Mouse (Mus musculus): ENCODE measurements around the gene Zbed4. TPM values are rescaled to one million over a fixed set of nuclear protein-coding genes. Genes with fewer than 3 reads are reported as not detected.
"Not testable (repeated sequence)": the region's sequence is repeated elsewhere in the genome, so short reads cannot be mapped to it uniquely, and the experiment has no call there.

The Zbed4 gene
- polyA plus RNA-seq, 1 experiment, result 36.6 TPM

GRCm38 (mm10) chr15:88733041-88733751 is 18.3 kb upstream of the Zbed4 start:
- peaks cover 41% of the 10 kb centered on the region for H3K4me1 ChIP-seq (replicated peaks; ENCODE audit: control insufficient read depth, insufficient read depth, low read length)
- H3K36me3 ChIP-seq (ENCODE audit: control insufficient read depth, insufficient read depth, low read length), result peaks cover 22% of the 10 kb centered on the region
- TF ChIP-seq CTCF (IDR thresholded peaks at IDR 0.05; ENCODE audit: borderline replicate concordance, control insufficient read depth, extremely low read depth, insufficient read depth, low read length, poor library complexity) (no peak), POLR2A (IDR thresholded peaks at IDR 0.05; ENCODE audit: control insufficient read depth, extremely low read depth, insufficient read depth, low read length, poor library complexity) (no peak)
- H3K27me3 ChIP-seq (ENCODE audit: control insufficient read depth, insufficient read depth, low read length), result no peaks in the 10 kb centered on the region
- peak; percentile 83 for DNase-seq
- 1% methylated on average over 84 of the region's 86 CpGs for WGBS
- peak overlapping the region; percentile 99 for H3K4me3 ChIP-seq (ENCODE audit: control insufficient read depth, insufficient read depth, low read length)
- peak overlapping the region; percentile 41; the same call in 1 of the 2 replicates for H3K27ac ChIP-seq (ENCODE audit: control insufficient read depth, insufficient read depth, low read length)

DNA sequence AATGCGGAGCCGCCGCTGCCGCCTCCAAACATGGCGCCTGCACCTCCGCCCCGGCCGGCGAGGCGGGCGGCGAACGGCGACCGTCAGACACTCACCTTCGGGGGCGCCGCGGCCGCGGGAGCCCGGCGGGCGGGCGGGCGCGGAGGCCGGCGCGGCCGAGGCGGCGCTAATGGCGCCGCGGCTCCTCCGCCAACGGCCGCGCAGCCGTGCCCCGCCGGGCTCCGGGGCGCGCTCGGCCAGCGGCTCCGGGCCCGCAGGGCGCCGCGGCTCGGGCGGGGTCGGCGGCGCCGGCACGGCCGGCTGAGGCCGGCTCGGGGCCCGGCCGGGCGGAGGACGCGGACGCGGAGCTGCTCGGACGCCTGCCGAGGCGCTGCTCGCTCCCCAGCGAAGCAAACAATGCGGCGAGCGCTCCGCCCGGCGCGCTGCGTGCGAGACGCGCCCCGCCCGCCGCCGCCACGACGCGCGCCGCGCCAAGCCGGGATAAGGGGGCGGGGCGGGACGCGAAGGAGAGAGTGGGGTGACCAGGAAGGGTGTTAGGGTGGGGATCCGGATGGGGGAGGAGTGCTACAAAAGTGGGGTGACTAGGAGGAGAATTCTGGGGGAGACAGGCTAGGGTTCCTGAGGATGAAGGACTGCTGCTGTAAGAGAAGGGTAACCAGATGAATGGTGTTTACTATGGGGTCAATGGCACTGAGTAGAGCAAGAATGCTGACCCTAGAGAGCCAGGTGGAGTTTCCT is 17.5 kb upstream of the Zbed4 start, which contains the start of gene Brd1:
Gene Brd1, minus strand, starts transcription at position 400 of the 738 bp plus-strand sequence.
- DNase-seq, result peak; percentile 87
- H3K4me3 ChIP-seq (ENCODE audit: control insufficient read depth, insufficient read depth, low read length), result peak within 1 kb of the TSS; percentile 99
- no peaks in the 10 kb centered on the region for H3K27me3 ChIP-seq (ENCODE audit: control insufficient read depth, insufficient read depth, low read length)
- H3K36me3 ChIP-seq (ENCODE audit: control insufficient read depth, insufficient read depth, low read length), result peaks cover 16% of the 10 kb centered on the region
- 17% methylated on average over 103 of the region's 103 CpGs for WGBS
- no peak for TF ChIP-seq CTCF (IDR thresholded peaks at IDR 0.05; ENCODE audit: borderline replicate concordance, control insufficient read depth, extremely low read depth, insufficient read depth, low read length, poor library complexity)
- peak; percentile 88 for TF ChIP-seq POLR2A (IDR thresholded peaks at IDR 0.05; ENCODE audit: control insufficient read depth, extremely low read depth, insufficient read depth, low read length, poor library complexity)
- H3K27ac ChIP-seq (ENCODE audit: control insufficient read depth, insufficient read depth, low read length), result peak within 1 kb of the TSS; percentile 41; the same call in 1 of the 2 replicates
- H3K4me1 ChIP-seq (replicated peaks; ENCODE audit: control insufficient read depth, insufficient read depth, low read length), result peaks cover 41% of the 10 kb centered on the region

DNA sequence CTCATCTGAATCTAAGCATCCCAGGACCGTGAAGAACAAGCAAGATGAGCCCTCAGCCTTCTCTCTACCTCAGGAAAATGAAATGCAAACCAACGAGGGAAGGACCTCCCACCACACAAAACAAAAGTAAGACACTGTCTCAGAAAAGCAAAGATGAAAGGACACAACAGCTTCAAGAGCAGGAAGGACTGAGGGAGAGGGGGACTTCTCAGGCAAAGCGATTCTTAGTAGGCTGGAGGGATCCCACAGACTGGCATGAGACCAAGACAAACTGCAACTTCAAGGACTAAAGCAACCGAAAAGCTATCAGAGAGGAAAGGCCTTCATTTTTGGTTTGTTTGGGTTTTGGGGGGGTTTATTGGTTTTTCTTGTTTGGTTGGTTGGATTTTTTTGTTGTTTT is 15.3 kb upstream of the Zbed4 start:
- WGBS, result 8% methylated on average over 4 of the region's 4 CpGs
- Histone ChIP-seq H3K4me3 (ENCODE audit: control insufficient read depth, insufficient read depth, low read length) (no peak overlapping the region), H3K36me3 (ENCODE audit: control insufficient read depth, insufficient read depth, low read length) (no peaks in the 10 kb centered on the region), H3K4me1 (replicated peaks; ENCODE audit: control insufficient read depth, insufficient read depth, low read length) (peaks cover 30% of the 10 kb centered on the region), H3K27me3 (ENCODE audit: control insufficient read depth, insufficient read depth, low read length) (no peaks in the 10 kb centered on the region), H3K27ac (ENCODE audit: control insufficient read depth, insufficient read depth, low read length) (peak overlapping the region; percentile 37)
- no peak for DNase-seq
- TF ChIP-seq POLR2A (IDR thresholded peaks at IDR 0.05; ENCODE audit: control insufficient read depth, extremely low read depth, insufficient read depth, low read length, poor library complexity) (no peak), CTCF (IDR thresholded peaks at IDR 0.05; ENCODE audit: borderline replicate concordance, control insufficient read depth, extremely low read depth, insufficient read depth, low read length, poor library complexity) (no peak)

DNA sequence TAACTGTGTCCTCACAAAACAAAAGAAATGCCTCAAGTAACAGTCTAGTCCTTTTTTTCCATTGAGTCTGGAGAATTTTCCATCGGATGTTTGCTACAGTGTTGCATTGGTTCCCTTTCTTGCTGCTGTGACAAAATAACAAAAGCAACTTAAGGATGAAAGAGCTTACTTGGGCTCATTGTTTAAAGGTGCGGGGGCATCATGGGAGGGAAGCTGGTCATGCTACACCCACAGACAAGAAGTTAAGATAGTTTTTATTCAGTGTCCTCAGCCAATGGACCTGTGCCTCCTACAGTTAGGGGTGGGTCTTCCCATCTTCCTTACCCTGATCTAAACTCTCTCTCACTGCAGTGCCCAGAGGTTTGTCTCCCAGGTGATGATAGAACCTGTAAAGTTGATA is 13.0 kb upstream of the Zbed4 start:
- no peak overlapping the region for H3K4me3 ChIP-seq (ENCODE audit: control insufficient read depth, insufficient read depth, low read length)
- no peaks in the 10 kb centered on the region for H3K27me3 ChIP-seq (ENCODE audit: control insufficient read depth, insufficient read depth, low read length)
- H3K27ac ChIP-seq (ENCODE audit: control insufficient read depth, insufficient read depth, low read length), result no peak overlapping the region
- DNase-seq, result no peak
- peaks cover 17% of the 10 kb centered on the region for H3K4me1 ChIP-seq (replicated peaks; ENCODE audit: control insufficient read depth, insufficient read depth, low read length)
- 90% methylated on average over 2 of the region's 2 CpGs for WGBS
- no peaks in the 10 kb centered on the region for H3K36me3 ChIP-seq (ENCODE audit: control insufficient read depth, insufficient read depth, low read length)
- TF ChIP-seq CTCF (IDR thresholded peaks at IDR 0.05; ENCODE audit: borderline replicate concordance, control insufficient read depth, extremely low read depth, insufficient read depth, low read length, poor library complexity), result no peak
- no peak for TF ChIP-seq POLR2A (IDR thresholded peaks at IDR 0.05; ENCODE audit: control insufficient read depth, extremely low read depth, insufficient read depth, low read length, poor library complexity)

DNA sequence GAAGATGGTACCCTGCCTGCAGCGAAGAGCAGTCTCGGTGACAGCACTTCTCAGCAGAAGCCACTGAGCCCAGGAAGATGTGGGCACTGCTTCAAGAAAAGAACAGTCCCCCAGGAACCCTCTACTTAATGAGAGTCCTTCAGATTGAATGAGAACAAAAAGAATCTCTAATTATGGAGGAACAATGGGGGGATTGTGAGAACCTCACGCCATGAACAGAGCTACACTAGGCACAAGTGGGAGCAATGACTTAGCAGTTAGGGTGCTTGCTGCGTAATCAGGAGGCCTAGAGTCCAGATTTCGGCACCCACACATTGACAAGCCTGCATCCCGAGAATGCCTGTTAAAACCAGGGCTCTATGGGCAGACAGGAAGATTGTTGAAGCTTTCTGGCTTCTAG is 10.1 kb upstream of the Zbed4 start:
- no peak for TF ChIP-seq POLR2A (IDR thresholded peaks at IDR 0.05; ENCODE audit: control insufficient read depth, extremely low read depth, insufficient read depth, low read length, poor library complexity)
- TF ChIP-seq CTCF (IDR thresholded peaks at IDR 0.05; ENCODE audit: borderline replicate concordance, control insufficient read depth, extremely low read depth, insufficient read depth, low read length, poor library complexity), result no peak
- Histone ChIP-seq H3K27ac (ENCODE audit: control insufficient read depth, insufficient read depth, low read length) (no peak overlapping the region), H3K4me3 (ENCODE audit: control insufficient read depth, insufficient read depth, low read length) (no peak overlapping the region), H3K27me3 (ENCODE audit: control insufficient read depth, insufficient read depth, low read length) (no peaks in the 10 kb centered on the region), H3K36me3 (ENCODE audit: control insufficient read depth, insufficient read depth, low read length) (no peaks in the 10 kb centered on the region), H3K4me1 (replicated peaks; ENCODE audit: control insufficient read depth, insufficient read depth, low read length) (peaks cover 3% of the 10 kb centered on the region)
- no peak for DNase-seq
- 95% methylated on average over 6 of the region's 6 CpGs for WGBS

DNA sequence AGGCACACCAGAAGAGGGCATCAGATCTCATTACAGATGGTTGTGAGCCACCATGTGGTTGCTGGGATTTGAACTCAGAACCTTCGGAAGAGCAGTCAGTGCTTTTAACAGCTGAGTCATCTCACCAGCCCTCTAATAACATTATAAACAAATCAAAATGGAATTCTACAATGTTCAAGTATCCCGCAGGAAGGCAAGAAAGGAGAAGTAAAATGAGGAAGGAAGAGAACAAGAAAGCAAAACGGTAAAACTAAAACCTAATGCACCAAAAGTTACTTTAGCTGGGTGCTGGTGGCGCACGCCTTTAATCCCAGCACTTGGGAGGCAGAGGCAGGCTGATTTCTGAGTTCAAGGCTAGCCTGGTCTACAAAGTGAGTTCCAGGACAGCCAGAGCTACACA is 8.1 kb upstream of the Zbed4 start:
- WGBS, result 73% methylated on average over 5 of the region's 5 CpGs
- not testable (repeated sequence) for H3K4me1 ChIP-seq (replicated peaks; ENCODE audit: control insufficient read depth, insufficient read depth, low read length); DNase-seq; H3K4me3 ChIP-seq (ENCODE audit: control insufficient read depth, insufficient read depth, low read length); H3K27me3 ChIP-seq (ENCODE audit: control insufficient read depth, insufficient read depth, low read length); H3K36me3 ChIP-seq (ENCODE audit: control insufficient read depth, insufficient read depth, low read length); H3K27ac ChIP-seq (ENCODE audit: control insufficient read depth, insufficient read depth, low read length)
